In genomic region chrX:155262235-155262914, GRCm38 (mm10) we compare ENCODE assay signal across 8 mouse cellular contexts. TPM values are rescaled to one million over a fixed set of nuclear protein-coding genes. Genes with fewer than 3 reads are reported as not detected.
A peak's percentile ranks its signal among the peaks of the same experiment; 100 is the strongest.
DNase-seq lines count a peak whose midpoint lies in the region; ATAC-seq and TF ChIP-seq lines count a peak whose summit lies in the region.

Acot9 (plus strand) TSS chrX:155262443.

- H3K9me3 ChIP-seq in ES-Bruce4 (replicated peaks; ENCODE audit: control insufficient read depth, insufficient read depth, low read length, poor library complexity, severe bottlenecking), result no peaks in the 10 kb centered on the region; the same call in 1 of the 2 replicates
- H3K9me3 ChIP-seq in forebrain, embryonic 13.5 days (replicated peaks), result no peaks in the 10 kb centered on the region
- no peaks in the 10 kb centered on the region for H3K9me3 ChIP-seq in liver, postnatal 0 days (ENCODE audit: low read length)
- no peaks in the 10 kb centered on the region for H3K9me3 ChIP-seq in neural tube, embryonic 14.5 days (ENCODE audit: control insufficient read depth, low read length)

- peak within 1 kb of the TSS; percentile 61 for H3K27ac ChIP-seq in ES-Bruce4 (ENCODE audit: insufficient read depth, low read length)
- H3K27ac ChIP-seq in forebrain, embryonic 13.5 days, result no peak within 1 kb of the TSS
- 0 out of 2 replicates have a peak within 1 kb of the TSS, but pooled peaks have one; percentile 52 for H3K27ac ChIP-seq in liver, postnatal 0 days (ENCODE audit: low read depth)
- peak within 1 kb of the TSS; percentile 48; the same call in 1 of the 2 replicates for H3K27ac ChIP-seq in neural tube, embryonic 14.5 days (ENCODE audit: low read depth, low read length)

- TF ChIP-seq EP300 in ES-Bruce4 (IDR thresholded peaks at IDR 0.05; ENCODE audit: insufficient read depth, low read depth, low read length), result no peak
- TF ChIP-seq EP300 in liver, postnatal 0 days (IDR thresholded peaks at IDR 0.05; ENCODE audit: low read depth), result no peak

- peak within 1 kb of the TSS; percentile 96 for H3K4me3 ChIP-seq in ES-Bruce4 (ENCODE audit: low read depth, low read length)
- peak within 1 kb of the TSS; percentile 47 for H3K4me3 ChIP-seq in forebrain, embryonic 13.5 days
- peak within 1 kb of the TSS; percentile 59 for H3K4me3 ChIP-seq in liver, postnatal 0 days (ENCODE audit: low read depth, low read length)
- H3K4me3 ChIP-seq in neural tube, embryonic 14.5 days (ENCODE audit: low read depth, low read length), result peak within 1 kb of the TSS; percentile 49

- peak within 1 kb of the TSS; percentile 47 for H3K9ac ChIP-seq in ES-Bruce4 (ENCODE audit: low read depth, poor library complexity, severe bottlenecking)
- peak within 1 kb of the TSS; percentile 53 for H3K9ac ChIP-seq in forebrain, embryonic 13.5 days
- peak within 1 kb of the TSS; percentile 70 for H3K9ac ChIP-seq in liver, postnatal 0 days (replicated peaks)
- H3K9ac ChIP-seq in neural tube, embryonic 14.5 days (replicated peaks; ENCODE audit: low read depth, low read length), result peak within 1 kb of the TSS; percentile 58

- H3K4me1 ChIP-seq in ES-Bruce4 (ENCODE audit: control insufficient read depth, insufficient read depth, low read length), result no peaks in the 10 kb centered on the region
- no peaks in the 10 kb centered on the region for H3K4me1 ChIP-seq in forebrain, embryonic 13.5 days
- H3K4me1 ChIP-seq in liver, postnatal 0 days (ENCODE audit: insufficient read depth), result no peaks in the 10 kb centered on the region
- H3K4me1 ChIP-seq in neural tube, embryonic 14.5 days (ENCODE audit: control insufficient read depth, insufficient read depth, low read length), result no peaks in the 10 kb centered on the region

- intact Hi-C loops in heart, postnatal 10 days (cut with DNase I), result loop anchor here (5.0 kb wide), 1 partner anchor 120 kb away; no protein-coding TSS in a partner anchor

- 20% methylated on average over 35 of the region's 37 CpGs for WGBS in forebrain, embryonic 13.5 days
- 23% methylated on average over 37 of the region's 37 CpGs for WGBS in large intestine, adult 2 months
- WGBS in liver, postnatal 0 days (ENCODE audit: insufficient replicate concordance), result 18% methylated on average over 36 of the region's 37 CpGs
- 16% methylated on average over 35 of the region's 37 CpGs for WGBS in neural tube, embryonic 14.5 days

- no peak for TF ChIP-seq CTCF in ES-Bruce4 (IDR thresholded peaks at IDR 0.05; ENCODE audit: low read depth, low read length)
- peak; percentile 73 for TF ChIP-seq CTCF in liver, postnatal 0 days (IDR thresholded peaks at IDR 0.05; ENCODE audit: low read depth)

- H3K36me3 ChIP-seq in ES-Bruce4 (ENCODE audit: control insufficient read depth, insufficient read depth, low read length, poor library complexity, severe bottlenecking), result no peaks in the 10 kb centered on the region; the same call in 1 of the 2 replicates
- H3K36me3 ChIP-seq in forebrain, embryonic 13.5 days (ENCODE audit: poor library complexity, severe bottlenecking), result no peaks in the 10 kb centered on the region
- H3K36me3 ChIP-seq in liver, postnatal 0 days (replicated peaks; ENCODE audit: insufficient read depth, low read length), result no peaks in the 10 kb centered on the region
- H3K36me3 ChIP-seq in neural tube, embryonic 14.5 days (ENCODE audit: control insufficient read depth, insufficient read depth, low read length), result no peaks in the 10 kb centered on the region

- TF ChIP-seq POLR2A in ES-Bruce4 (IDR thresholded peaks at IDR 0.05; ENCODE audit: insufficient read depth, low read length), result peak; percentile 82

- H3K4me2 ChIP-seq in forebrain, embryonic 13.5 days, result peak within 1 kb of the TSS; percentile 59
- H3K4me2 ChIP-seq in liver, postnatal 0 days (ENCODE audit: low read depth, low read length), result peak within 1 kb of the TSS; percentile 72
- peak within 1 kb of the TSS; percentile 42 for H3K4me2 ChIP-seq in neural tube, embryonic 14.5 days (ENCODE audit: low read depth, low read length)

- no peaks in the 10 kb centered on the region for H3K27me3 ChIP-seq in ES-Bruce4 (ENCODE audit: control insufficient read depth, insufficient read depth, low read length, poor library complexity, severe bottlenecking)
- H3K27me3 ChIP-seq in forebrain, embryonic 13.5 days, result no peaks in the 10 kb centered on the region
- no peaks in the 10 kb centered on the region for H3K27me3 ChIP-seq in liver, postnatal 0 days (ENCODE audit: insufficient read depth, low read length)
- H3K27me3 ChIP-seq in neural tube, embryonic 14.5 days (ENCODE audit: control insufficient read depth, insufficient read depth, low read length), result no peaks in the 10 kb centered on the region

- peak; percentile 98 for ATAC-seq in cerebellum, adult (ENCODE audit: insufficient number of reproducible peaks, low FRiP score, low TSS enrichment)
- ATAC-seq in forebrain, embryonic 13.5 days, result peak; percentile 99
- ATAC-seq in liver, postnatal 0 days, result peak; percentile 100
- peak; percentile 100 for ATAC-seq in neural tube, embryonic 14.5 days (ENCODE audit: low read depth)

- peak; percentile 90 to 91 for DNase-seq in heart, postnatal 10 days
- peak; percentile 25 for DNase-seq in large intestine, adult 2 months (ENCODE audit: low read depth, low spot score)
- DNase-seq in liver, postnatal 0 days, result peak; percentile 85
- DNase-seq in testis, postnatal 10 days (ENCODE audit: low spot score), result peak; percentile 89

RNA-seq across cellular contexts. Expression of gene Acot9, which starts in this region (rescaled TPM):
- polyA plus RNA-seq in ES-Bruce4 (2011; ENCODE audit: insufficient read depth, insufficient read length, low read depth, missing spikeins), result 63.8 and 67.0 TPM in 2 replicates
- polyA plus RNA-seq in forebrain, embryonic 13.5 days (2015; fragmentation: Nextera tagmentation; extraction: Ambion mirVana), result 21.2 and 22.1 TPM in 2 replicates
- 10 to 100 TPM; 41.0 to 42.5 TPM for total RNA-seq in heart, postnatal 10 days (2021)
- 12.5 and 12.9 TPM in 2 replicates for polyA plus RNA-seq in large intestine, adult 2 months (2012; rRNA removed)
- 8.5 and 9.1 TPM in 2 replicates for polyA plus RNA-seq in liver, postnatal 0 days (2015; fragmentation: Nextera tagmentation; extraction: Ambion mirVana)
- polyA plus RNA-seq in neural tube, embryonic 14.5 days (2014; fragmentation: Nextera tagmentation; extraction: Ambion mirVana), result 48.5 and 49.4 TPM in 2 replicates

Comparison
In these comparisons a context has a peak if more than half of its experiments do, and no peak if none do; other contexts are left out.
1. DNase-seq: peak in every context shown above with its lines; median percentile 90 in heart, postnatal 10 days; 89 in testis, postnatal 10 days; 85 in liver, postnatal 0 days; 25 in large intestine, adult 2 months.